Mouse (Mus musculus) midbrain, embryonic 11.5 days (tissue): ENCODE results near the gene Bckdha. TPM values are rescaled to one million over a fixed set of nuclear protein-coding genes. Genes with fewer than 3 reads are reported as not detected.

ENCODE experiments used
- ATAC-seq: fragments of 200-750 bp; cut with Nextera tagmentation; 2 replicates; pipeline ENCODE4 v1.8.0; 2017; ENCODE audit warnings: moderate TSS enrichment, moderate library complexity; ENCODE audit not compliant: low FRiP score
- DNase-seq: peaks from one replicate; pipeline ENCODE4 v3.0.0; 2015; ENCODE audit warnings: low spot score; ENCODE audit errors: missing footprints
- H3K27ac ChIP-seq: fragments of 300-500 bp; sonication (generic); 2 replicates; pipeline ENCODE4 v1.5.1; 2014; ENCODE audit warnings: low read depth, low read length
- H3K27me3 ChIP-seq: fragments of 300-500 bp; sonication (generic); 2 replicates; pipeline ENCODE4 v1.6.1; 2014; ENCODE audit warnings: mild to moderate bottlenecking, low read length, moderate library complexity, mixed read lengths; ENCODE audit not compliant: control insufficient read depth, insufficient read depth
- H3K36me3 ChIP-seq: fragments of 300-500 bp; sonication (generic); 2 replicates; pipeline ENCODE4 v1.6.1; 2014; ENCODE audit warnings: mild to moderate bottlenecking, low read length, moderate library complexity, mixed read lengths; ENCODE audit not compliant: control insufficient read depth, insufficient read depth
- H3K4me1 ChIP-seq: fragments of 300-500 bp; sonication (generic); 2 replicates; pipeline ENCODE4 v1.6.1; 2014; ENCODE audit warnings: low read length; ENCODE audit not compliant: control insufficient read depth, insufficient read depth
- H3K4me2 ChIP-seq: fragments of 300-500 bp; sonication (generic); 2 replicates; pipeline ENCODE4 v1.6.1; 2014; ENCODE audit warnings: mild to moderate bottlenecking, moderate library complexity
- H3K4me3 ChIP-seq: fragments of 300-500 bp; sonication (generic); 2 replicates; pipeline ENCODE4 v1.5.1; 2014; ENCODE audit warnings: low read depth, low read length
- H3K9ac ChIP-seq: fragments of 300-500 bp; sonication (generic); 2 replicates; pipeline ENCODE4 v1.6.1; 2014; ENCODE audit warnings: low read length
- H3K9me3 ChIP-seq: fragments of 300-500 bp; sonication (generic); 2 replicates; pipeline ENCODE4 v1.6.1; 2016; ENCODE audit warnings: low read length; ENCODE audit not compliant: control insufficient read depth
- WGBS: fragments of 180-500 bp; shearing (Covaris S2); extraction: QIAGEN DNeasy Blood & Tissue Kit; methylation state at CpG from one replicate; pipeline ENCODE4 v1.1.7; 2014; 5-methylcytosine and 5-hydroxymethylcytosine counted together
- polyA plus RNA-seq: library from polyadenylated mRNA; unstranded; fragments of >200 nt; fragmentation: Nextera tagmentation; extraction: Ambion mirVana; gene quantifications from 2 replicates; pipeline ENCODE4 v1.2.1, GENCODE M21; 2014

Bckdha gene
- polyA plus RNA-seq, 1 experiment from 2014 or later: 35.4 TPM

GRCm38 (mm10) chr7:25675405-25675804 is 16.6 kb upstream of the Bckdha start:
- Histone ChIP-seq H3K4me1 (0 out of 2 replicates have a peak, but pooled peaks cover 2% of the 10 kb centered on the region), H3K36me3 (no peaks in the 10 kb centered on the region), H3K9ac (no peak overlapping the region), H3K9me3 (no peaks in the 10 kb centered on the region), H3K27ac (no peak overlapping the region), H3K4me3 (no peak overlapping the region), H3K27me3 (peaks cover 22% of the 10 kb centered on the region), H3K4me2 (no peak overlapping the region)
- 41% methylated on average over 6 of the region's 6 CpGs for WGBS
- DNase-seq (peak; percentile 85), ATAC-seq (no peak)

- no peaks in the 10 kb centered on the region for H3K9me3 ChIP-seq
Measured at GRCm38 (mm10) chr7:25674719-25675300, 16.0 kb upstream of the Bckdha start, which contains the start of gene Tmem91. Gene Tmem91 (minus strand): TSS chr7:25675166.

DNA sequence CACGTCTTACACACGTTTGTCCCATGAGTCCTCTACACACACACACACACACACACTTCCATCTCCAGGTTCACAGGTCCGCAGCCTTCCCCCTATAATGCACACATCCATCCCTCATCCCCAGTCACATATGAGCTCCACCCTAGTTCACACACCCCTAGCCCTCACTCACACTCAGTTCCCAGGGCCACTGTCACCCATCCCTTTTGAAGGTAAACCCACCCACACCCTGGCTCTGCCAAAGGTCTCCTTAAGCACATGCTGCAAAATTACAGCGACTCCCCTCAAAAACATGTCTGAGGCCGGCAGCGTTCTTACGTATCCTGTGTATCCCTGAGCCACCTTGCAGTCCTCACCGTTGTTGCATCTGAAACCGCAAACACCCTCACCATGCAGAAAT is 15.5 kb upstream of the Bckdha start:
- no peak overlapping the region for H3K9ac ChIP-seq

More at GRCm38 (mm10) chr7:25674719-25675300, 16.0 kb upstream of the Bckdha start, which contains the start of gene Tmem91:
- WGBS: 3% methylated on average over 29 of the region's 29 CpGs
- H3K36me3 ChIP-seq: no peaks in the 10 kb centered on the region
- 0 out of 2 replicates have a peak, but pooled peaks cover 2% of the 10 kb centered on the region for H3K4me1 ChIP-seq
- H3K4me2 ChIP-seq: peak within 1 kb of the TSS; percentile 39
- H3K4me3 ChIP-seq: peak within 1 kb of the TSS; percentile 14
- peaks cover 22% of the 10 kb centered on the region for H3K27me3 ChIP-seq
- no peak within 1 kb of the TSS for H3K27ac ChIP-seq
- no peak within 1 kb of the TSS for H3K9ac ChIP-seq
- ATAC-seq: no peak
- peak; percentile 81 for DNase-seq

GRCm38 (mm10) chr7:25672442-25672841 is 13.7 kb upstream of the Bckdha start:
- H3K4me2 ChIP-seq: no peak overlapping the region
- no peak for ATAC-seq
- H3K9me3 ChIP-seq: no peaks in the 10 kb centered on the region
- H3K9ac ChIP-seq: no peak overlapping the region
- H3K27ac ChIP-seq: no peak overlapping the region
- H3K36me3 ChIP-seq: no peaks in the 10 kb centered on the region
- H3K4me3 ChIP-seq: no peak overlapping the region
- H3K4me1 ChIP-seq: 0 out of 2 replicates have a peak, but pooled peaks cover 2% of the 10 kb centered on the region
- peak; percentile 69 for DNase-seq
- 54% methylated on average over 4 of the region's 4 CpGs for WGBS
- peaks cover 22% of the 10 kb centered on the region for H3K27me3 ChIP-seq

More for the DNA sequence above, 15.5 kb upstream of the Bckdha start:
- ATAC-seq: no peak
- H3K4me2 ChIP-seq: no peak overlapping the region
- H3K4me1 ChIP-seq: 0 out of 2 replicates have a peak, but pooled peaks cover 2% of the 10 kb centered on the region
- no peak overlapping the region for H3K27ac ChIP-seq
- no peaks in the 10 kb centered on the region for H3K9me3 ChIP-seq
- H3K4me3 ChIP-seq: no peak overlapping the region
- no peaks in the 10 kb centered on the region for H3K36me3 ChIP-seq
- 26% methylated on average over 9 of the region's 9 CpGs for WGBS
- peaks cover 22% of the 10 kb centered on the region for H3K27me3 ChIP-seq
- peak; percentile 84 for DNase-seq

DNA sequence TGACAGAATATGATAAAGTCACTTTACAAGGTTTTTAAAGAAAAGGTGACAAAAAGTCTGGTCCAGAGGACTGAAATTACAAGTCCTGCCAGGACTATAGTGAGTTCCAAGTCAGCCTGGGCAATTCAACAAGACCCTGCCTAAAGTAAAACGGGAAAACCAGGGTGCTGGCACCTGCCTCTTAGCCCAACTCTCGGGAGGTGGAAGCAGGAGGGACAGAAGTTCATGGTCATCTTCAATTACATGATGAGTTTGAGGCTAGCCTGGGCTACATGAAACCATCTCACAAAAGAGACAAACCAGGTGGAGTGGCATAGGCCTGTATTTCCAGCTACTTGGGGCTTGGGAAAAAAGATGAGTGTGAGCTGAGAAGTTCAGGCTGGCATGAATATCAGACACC is 12.9 kb upstream of the Bckdha start:
- DNase-seq: peak; percentile 59
- H3K4me1 ChIP-seq: 0 out of 2 replicates have a peak, but pooled peaks cover 2% of the 10 kb centered on the region
- ATAC-seq: no peak
- H3K36me3 ChIP-seq: no peaks in the 10 kb centered on the region
- H3K9ac ChIP-seq: no peak overlapping the region
- no peaks in the 10 kb centered on the region for H3K9me3 ChIP-seq
- H3K27me3 ChIP-seq: peaks cover 22% of the 10 kb centered on the region
- WGBS: 80% methylated on average over 2 of the region's 2 CpGs
- no peak overlapping the region for H3K27ac ChIP-seq
- H3K4me2 ChIP-seq: no peak overlapping the region
- H3K4me3 ChIP-seq: no peak overlapping the region

- ATAC-seq: no peak
- Histone ChIP-seq H3K4me3 (no peak overlapping the region), H3K4me2 (no peak overlapping the region), H3K27ac (no peak overlapping the region), H3K27me3 (peaks cover 16% of the 10 kb centered on the region), H3K4me1 (0 out of 2 replicates have a peak, but pooled peaks cover 2% of the 10 kb centered on the region), H3K36me3 (no peaks in the 10 kb centered on the region), H3K9ac (no peak overlapping the region), H3K9me3 (no peaks in the 10 kb centered on the region)
- DNase-seq: peak; percentile 12
- WGBS: 88% methylated on average over 4 of the region's 4 CpGs
Measured at GRCm38 (mm10) chr7:25670096-25670495, 11.3 kb upstream of the Bckdha start.

GRCm38 (mm10) chr7:25669631-25670030 is 10.8 kb upstream of the Bckdha start:
- no peak overlapping the region for H3K27ac ChIP-seq
- ATAC-seq (no peak), DNase-seq (peak; percentile 8)
- H3K36me3 ChIP-seq: no peaks in the 10 kb centered on the region
- peaks cover 12% of the 10 kb centered on the region for H3K27me3 ChIP-seq
- H3K9ac ChIP-seq: no peak overlapping the region
- 80% methylated on average over 9 of the region's 9 CpGs for WGBS
- no peaks in the 10 kb centered on the region for H3K9me3 ChIP-seq
- H3K4me3 ChIP-seq: no peak overlapping the region
- no peak overlapping the region for H3K4me2 ChIP-seq
- no peaks in the 10 kb centered on the region for H3K4me1 ChIP-seq

GRCm38 (mm10) chr7:25669158-25669557 is 10.4 kb upstream of the Bckdha start:
- H3K4me2 ChIP-seq: no peak overlapping the region
- no peaks in the 10 kb centered on the region for H3K9me3 ChIP-seq
- H3K4me3 ChIP-seq: no peak overlapping the region
- no peaks in the 10 kb centered on the region for H3K4me1 ChIP-seq
- no peaks in the 10 kb centered on the region for H3K36me3 ChIP-seq
- no peak overlapping the region for H3K9ac ChIP-seq
- H3K27ac ChIP-seq: no peak overlapping the region
- DNase-seq (no peak), ATAC-seq (no peak)
- WGBS: 88% methylated on average over 10 of the region's 10 CpGs
- H3K27me3 ChIP-seq: peaks cover 7% of the 10 kb centered on the region

GRCm38 (mm10) chr7:25666381-25666780 is 7.6 kb upstream of the Bckdha start:
- WGBS: 94% methylated on average over 8 of the region's 8 CpGs
- ATAC-seq (no peak), DNase-seq (peak; percentile 65)
- Histone ChIP-seq H3K9ac (no peak overlapping the region), H3K36me3 (no peaks in the 10 kb centered on the region), H3K4me3 (no peak overlapping the region), H3K4me1 (no peaks in the 10 kb centered on the region), H3K9me3 (no peaks in the 10 kb centered on the region), H3K4me2 (no peak overlapping the region), H3K27ac (no peak overlapping the region), H3K27me3 (no peaks in the 10 kb centered on the region)
